Mouse (Mus musculus) liver, adult 2 months (tissue): ENCODE measurements around the gene Eps8l3.

Experiments
- CTCF ChIP-seq: fragments of 200-500 bp; IDR thresholded peaks from 2 replicates; pipeline ENCODE4 v1.5.1; 2011; ENCODE audit warnings: low read depth, low read length, control low read depth
- POLR2A ChIP-seq: fragments of 200-500 bp; IDR thresholded peaks from 2 replicates; pipeline ENCODE4 v1.6.1; 2011; ENCODE audit warnings: low read length, control low read depth; ENCODE audit not compliant: insufficient read depth; ENCODE audit errors: extremely low read depth

DNA sequence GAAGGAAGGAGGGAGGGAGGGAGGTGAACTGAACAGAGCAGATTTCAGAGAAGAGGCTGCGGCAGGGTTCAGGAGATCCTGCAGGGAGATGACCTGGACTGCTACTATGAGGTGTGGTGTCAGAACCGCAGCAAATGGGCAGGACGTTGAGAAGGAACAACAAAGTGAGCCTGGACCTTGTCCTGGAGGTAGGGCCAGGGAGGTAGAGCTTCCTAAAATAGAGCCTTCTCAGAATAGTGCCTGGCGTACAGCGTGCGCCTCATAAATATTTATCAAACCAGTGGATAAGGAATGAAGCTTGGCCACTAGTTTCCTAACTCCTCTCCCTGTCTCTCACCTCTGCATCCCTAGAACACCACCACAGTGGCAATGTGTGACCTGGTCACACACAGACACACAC, 19.4 kb upstream of the Eps8l3 start:
- TF ChIP-seq CTCF = no peak
- no peak for TF ChIP-seq POLR2A
